Mouse (Mus musculus): ENCODE measurements around the gene Olfr324. TPM values are rescaled to one million over a fixed set of nuclear protein-coding genes. Genes with fewer than 3 reads are reported as not detected.
A peak's percentile ranks its signal among the peaks of the same experiment; 100 is the strongest.

Olfr324 gene
- total and polyA plus RNA-seq, 2 experiments from 2014 or later = 0.13 to 0.26 TPM

DNA sequence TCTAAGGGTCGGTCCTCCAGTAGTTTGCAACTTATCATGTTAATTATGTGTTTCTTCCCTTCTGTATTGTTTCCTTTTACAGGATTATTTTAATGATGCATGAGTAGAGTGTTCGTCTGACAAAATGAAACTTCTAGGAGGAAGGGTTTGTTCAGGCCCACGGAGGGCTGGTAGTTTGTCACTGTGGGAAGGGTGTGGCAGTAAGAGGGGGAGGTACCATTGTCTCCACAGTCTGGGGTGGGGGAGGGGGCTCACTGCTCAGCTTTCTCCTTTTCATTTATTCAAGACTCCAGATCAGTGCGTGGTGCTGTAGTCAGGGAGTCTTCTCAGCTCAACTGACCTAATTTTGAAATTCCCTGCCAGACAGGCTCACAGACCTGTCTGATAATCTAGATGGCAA is 31.2 kb downstream of the Olfr324 start:
- 51% methylated on average over 4 of the region's 4 CpGs for WGBS
- TF ChIP-seq CTCF (IDR thresholded peaks at IDR 0.05; ENCODE audit: low read depth) = no peak
- H3K9me3 ChIP-seq (ENCODE audit: low read length) = no peaks in the 10 kb centered on the region
- no peaks in the 10 kb centered on the region for H3K27me3 ChIP-seq (ENCODE audit: insufficient read depth, low read length)
- H3K9ac ChIP-seq (replicated peaks; ENCODE audit: low read length) = no peak overlapping the region
- H3K4me2 ChIP-seq (ENCODE audit: low read depth, low read length) = no peak overlapping the region
- no peaks in the 10 kb centered on the region for H3K4me1 ChIP-seq (ENCODE audit: insufficient read depth, low read length)
- DNase-seq (ENCODE audit: low spot score) = peak; percentile 5
- H3K4me3 ChIP-seq (ENCODE audit: low read length) = no peak overlapping the region
- no peaks in the 10 kb centered on the region for H3K36me3 ChIP-seq (ENCODE audit: insufficient read depth, low read length)
- no peak overlapping the region for H3K27ac ChIP-seq
- no peak for ATAC-seq

DNA sequence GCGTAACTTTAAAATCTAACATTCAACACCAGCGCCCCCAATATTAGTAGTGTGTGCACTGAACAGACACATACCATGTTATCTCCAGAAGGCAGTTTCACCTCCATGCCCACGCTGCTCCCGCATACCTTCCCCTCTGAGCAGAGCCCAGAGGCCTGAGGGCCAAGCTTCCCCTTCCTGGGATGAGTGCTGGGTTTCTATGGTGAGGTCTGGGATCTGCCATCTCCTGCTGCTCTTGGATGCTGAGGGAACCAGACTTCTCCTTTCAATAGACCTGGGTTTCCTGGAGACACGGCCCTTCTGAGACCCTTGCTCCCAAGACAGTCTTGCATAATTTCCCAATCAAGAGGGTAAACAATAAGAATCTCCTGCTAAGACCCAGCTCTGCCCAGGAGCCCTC is 35.5 kb downstream of the Olfr324 start, which contains the start of gene Olfr323:
Olfr323 (minus strand) TSS at position 101 of the 400 bp plus-strand sequence.
- Histone ChIP-seq H3K4me2 (ENCODE audit: low read depth, low read length) (no peak within 1 kb of the TSS), H3K4me1 (ENCODE audit: insufficient read depth, low read length) (no peaks in the 10 kb centered on the region), H3K4me3 (ENCODE audit: low read length) (no peak within 1 kb of the TSS), H3K27me3 (ENCODE audit: insufficient read depth, low read length) (no peaks in the 10 kb centered on the region), H3K9ac (replicated peaks; ENCODE audit: low read length) (no peak within 1 kb of the TSS), H3K27ac (no peak within 1 kb of the TSS), H3K36me3 (ENCODE audit: insufficient read depth, low read length) (no peaks in the 10 kb centered on the region), H3K9me3 (ENCODE audit: low read length) (no peaks in the 10 kb centered on the region)
- no peak for TF ChIP-seq CTCF (IDR thresholded peaks at IDR 0.05; ENCODE audit: low read depth)
- 73% methylated on average over 5 of the region's 5 CpGs for WGBS
- DNase-seq (ENCODE audit: low spot score) (no peak), ATAC-seq (no peak)

DNA sequence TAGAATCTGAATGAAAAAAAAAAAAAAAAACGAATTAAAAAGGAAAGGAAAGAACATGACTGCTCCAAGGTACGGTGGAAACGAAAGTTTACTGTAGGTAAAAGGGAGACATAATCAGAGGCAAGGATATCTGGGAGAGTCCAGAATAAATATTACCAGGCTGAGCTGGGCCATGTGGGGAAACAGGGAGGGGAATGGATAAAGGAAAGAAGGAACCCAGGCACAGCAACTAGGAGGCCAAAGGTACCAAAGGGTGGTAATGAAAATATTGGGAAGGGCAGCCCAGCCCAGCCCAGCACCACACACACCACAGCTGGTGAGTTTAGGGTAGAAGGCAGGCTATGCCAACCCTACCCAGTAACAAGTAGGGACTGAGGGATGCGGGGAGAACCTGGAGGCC is 40.0 kb downstream of the Olfr324 start:
- Histone ChIP-seq H3K9me3 (ENCODE audit: low read length) (no peaks in the 10 kb centered on the region), H3K36me3 (ENCODE audit: insufficient read depth, low read length) (no peaks in the 10 kb centered on the region), H3K27me3 (ENCODE audit: insufficient read depth, low read length) (no peaks in the 10 kb centered on the region), H3K9ac (replicated peaks; ENCODE audit: low read length) (no peak overlapping the region), H3K4me3 (ENCODE audit: low read length) (no peak overlapping the region), H3K27ac (no peak overlapping the region), H3K4me1 (ENCODE audit: insufficient read depth, low read length) (no peaks in the 10 kb centered on the region), H3K4me2 (ENCODE audit: low read depth, low read length) (no peak overlapping the region)
- no peak for ATAC-seq
- WGBS = 53% methylated on average over 4 of the region's 4 CpGs
- TF ChIP-seq CTCF (IDR thresholded peaks at IDR 0.05; ENCODE audit: low read depth) = no peak
- no peak for DNase-seq (ENCODE audit: low spot score)

DNA sequence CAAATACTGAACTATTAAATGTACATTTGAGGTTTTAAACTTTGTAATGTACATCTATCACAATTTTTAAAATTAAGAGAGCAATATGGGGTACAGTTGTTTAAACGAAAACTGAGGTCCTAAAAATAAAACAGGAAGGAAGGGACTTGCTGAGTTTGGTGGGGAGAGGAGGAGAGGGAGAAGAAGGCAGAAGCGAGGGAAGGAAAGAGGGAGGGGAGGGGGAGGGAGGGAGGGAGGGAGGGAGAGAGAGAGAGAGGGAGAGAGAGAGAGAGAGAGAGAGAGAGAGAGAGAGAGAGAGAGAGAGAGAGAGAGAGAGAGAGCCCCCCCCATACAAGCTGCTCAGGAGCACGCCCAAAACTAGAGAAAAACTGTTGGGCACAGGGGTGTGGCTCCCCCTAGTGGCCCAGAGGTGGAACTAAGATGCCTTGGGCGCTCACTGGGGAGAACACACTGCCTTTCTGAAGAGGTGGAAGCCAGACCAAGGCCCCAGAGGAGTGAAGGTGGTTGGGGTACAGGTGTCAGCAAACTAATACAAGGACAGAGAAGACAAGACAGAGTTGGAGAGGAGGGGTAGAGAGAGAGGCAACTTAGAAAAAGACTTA is 41.6 kb downstream of the Olfr324 start:
- TF ChIP-seq CTCF (IDR thresholded peaks at IDR 0.05; ENCODE audit: low read depth) = peak; percentile 85
- WGBS = 22% methylated on average over 3 of the region's 4 CpGs
- Histone ChIP-seq H3K4me3 (ENCODE audit: low read length) (no peak overlapping the region), H3K27me3 (ENCODE audit: insufficient read depth, low read length) (no peaks in the 10 kb centered on the region), H3K4me2 (ENCODE audit: low read depth, low read length) (no peak overlapping the region), H3K9me3 (ENCODE audit: low read length) (no peaks in the 10 kb centered on the region), H3K4me1 (ENCODE audit: insufficient read depth, low read length) (no peaks in the 10 kb centered on the region), H3K9ac (replicated peaks; ENCODE audit: low read length) (no peak overlapping the region), H3K36me3 (ENCODE audit: insufficient read depth, low read length) (no peaks in the 10 kb centered on the region), H3K27ac (no peak overlapping the region)
- ATAC-seq (no peak), DNase-seq (ENCODE audit: low spot score) (peak; percentile 69)

DNA sequence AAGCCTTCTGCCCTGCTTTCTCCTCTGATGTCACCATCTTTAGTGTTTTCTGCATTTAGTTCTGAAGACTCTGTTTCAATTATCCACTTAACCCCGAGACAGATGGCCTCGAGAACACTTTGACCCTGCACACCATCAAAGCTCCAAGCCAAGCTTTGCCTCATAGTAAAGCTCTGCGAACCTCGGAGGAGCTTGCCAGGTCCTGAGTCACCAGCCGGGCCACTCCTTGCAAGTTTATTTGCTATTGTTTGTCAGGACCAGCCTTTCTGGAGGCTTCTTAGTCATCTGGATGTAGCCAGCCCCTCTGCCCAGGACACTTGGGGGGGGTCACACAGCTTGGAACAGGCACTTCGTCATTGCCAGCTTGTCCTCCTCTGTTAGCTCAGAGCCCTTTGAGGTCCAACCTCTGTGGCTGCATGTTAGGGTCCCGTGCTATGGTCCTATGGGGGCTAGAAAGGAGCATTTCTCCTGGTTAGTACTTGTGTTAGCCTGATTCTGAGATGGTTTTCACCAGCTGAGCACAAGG is 43.3 kb downstream of the Olfr324 start:
- no peak overlapping the region for H3K9ac ChIP-seq (replicated peaks; ENCODE audit: low read length)
- H3K4me1 ChIP-seq (ENCODE audit: insufficient read depth, low read length) = no peaks in the 10 kb centered on the region
- H3K27me3 ChIP-seq (ENCODE audit: insufficient read depth, low read length) = no peaks in the 10 kb centered on the region
- no peaks in the 10 kb centered on the region for H3K36me3 ChIP-seq (ENCODE audit: insufficient read depth, low read length)
- no peak overlapping the region for H3K27ac ChIP-seq
- no peaks in the 10 kb centered on the region for H3K9me3 ChIP-seq (ENCODE audit: low read length)
- ATAC-seq = no peak
- WGBS = 67% methylated on average over 7 of the region's 7 CpGs
- no peak for TF ChIP-seq CTCF (IDR thresholded peaks at IDR 0.05; ENCODE audit: low read depth)
- H3K4me3 ChIP-seq (ENCODE audit: low read length) = no peak overlapping the region
- no peak for DNase-seq (ENCODE audit: low spot score)
- no peak overlapping the region for H3K4me2 ChIP-seq (ENCODE audit: low read depth, low read length)

DNA sequence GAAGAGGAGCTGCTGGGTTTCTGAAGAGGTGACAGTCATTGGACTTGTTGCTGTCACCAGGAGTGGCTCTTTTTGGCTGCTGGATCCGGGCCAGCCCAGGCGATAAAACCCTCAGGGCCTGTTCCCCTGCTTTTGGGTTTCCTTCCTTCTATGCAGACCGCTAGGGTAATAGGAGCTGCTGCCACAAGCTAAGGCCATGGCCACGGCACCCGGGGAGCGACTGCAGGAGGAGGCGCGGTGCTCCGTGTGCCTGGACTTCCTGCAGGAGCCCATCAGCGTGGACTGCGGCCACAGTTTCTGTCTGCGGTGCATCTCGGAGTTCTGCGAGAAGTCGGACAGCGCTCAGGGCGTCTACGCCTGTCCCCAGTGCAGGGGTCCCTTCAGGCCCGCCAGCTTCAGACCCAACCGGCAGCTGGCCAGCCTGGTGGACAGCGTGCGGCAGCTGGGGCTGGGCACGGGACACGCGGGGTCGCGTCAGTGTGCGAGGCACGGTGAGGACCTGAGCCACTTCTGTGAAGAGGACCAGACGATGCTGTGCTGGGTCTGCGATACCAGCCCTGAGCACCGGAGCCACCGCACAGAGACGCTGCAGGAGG is 45.5 kb downstream of the Olfr324 start, which contains the start of gene Trim58:
Trim58 (plus strand) TSS at position 194 of the 596 bp plus-strand sequence.
- Histone ChIP-seq H3K9ac (replicated peaks; ENCODE audit: low read length) (peak within 1 kb of the TSS; percentile 43), H3K4me2 (ENCODE audit: low read depth, low read length) (peak within 1 kb of the TSS; percentile 90), H3K4me3 (ENCODE audit: low read length) (peak within 1 kb of the TSS; percentile 45), H3K27ac (no peak within 1 kb of the TSS), H3K36me3 (ENCODE audit: insufficient read depth, low read length) (no peaks in the 10 kb centered on the region), H3K4me1 (ENCODE audit: insufficient read depth, low read length) (no peaks in the 10 kb centered on the region), H3K27me3 (ENCODE audit: insufficient read depth, low read length) (no peaks in the 10 kb centered on the region), H3K9me3 (ENCODE audit: low read length) (no peaks in the 10 kb centered on the region)
- 2% methylated on average over 34 of the region's 34 CpGs for WGBS
- no peak for TF ChIP-seq CTCF (IDR thresholded peaks at IDR 0.05; ENCODE audit: low read depth)
- DNase-seq (ENCODE audit: low spot score) = peak; percentile 39
- ATAC-seq = peak; percentile 53; the same call in 1 of the 2 replicates

DNA sequence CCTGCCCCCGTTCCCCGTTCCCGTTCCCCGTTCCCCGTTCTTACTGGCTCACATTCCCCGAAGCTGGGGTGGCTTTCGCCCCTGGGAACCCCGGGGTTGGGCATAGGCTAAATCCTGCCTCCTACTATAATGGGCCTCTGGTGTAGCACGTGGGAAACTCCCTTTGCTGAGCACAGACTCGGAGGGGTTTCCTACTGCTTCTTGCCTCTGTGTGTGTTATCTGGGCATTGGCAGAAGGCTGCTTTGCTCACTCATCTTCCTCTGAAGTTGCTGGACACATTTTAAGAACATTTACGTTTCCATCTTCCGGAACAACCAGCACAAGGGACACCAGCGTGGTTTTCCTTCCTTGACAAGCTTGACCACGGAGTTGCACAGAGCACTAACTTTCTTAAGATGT is 46.1 kb downstream of the Olfr324 start:
- Histone ChIP-seq H3K27ac (no peak overlapping the region), H3K4me2 (ENCODE audit: low read depth, low read length) (peak overlapping the region; percentile 90), H3K4me3 (ENCODE audit: low read length) (peak overlapping the region; percentile 45), H3K4me1 (ENCODE audit: insufficient read depth, low read length) (no peaks in the 10 kb centered on the region), H3K9me3 (ENCODE audit: low read length) (no peaks in the 10 kb centered on the region), H3K36me3 (ENCODE audit: insufficient read depth, low read length) (no peaks in the 10 kb centered on the region), H3K9ac (replicated peaks; ENCODE audit: low read length) (peak overlapping the region; percentile 43; the same call in 1 of the 2 replicates), H3K27me3 (ENCODE audit: insufficient read depth, low read length) (no peaks in the 10 kb centered on the region)
- TF ChIP-seq CTCF (IDR thresholded peaks at IDR 0.05; ENCODE audit: low read depth) = no peak
- ATAC-seq (no peak), DNase-seq (ENCODE audit: low spot score) (no peak)
- WGBS = 34% methylated on average over 14 of the region's 14 CpGs
